Mouse (Mus musculus) hindbrain, embryonic 14.5 days (tissue): ENCODE results near the gene Slc39a7. TPM values are rescaled to one million over a fixed set of nuclear protein-coding genes. Genes with fewer than 3 reads are reported as not detected.
"Not testable (repeated sequence)": the region's sequence is repeated elsewhere in the genome, so short reads cannot be mapped to it uniquely, and the experiment has no call there.

ENCODE experiments used
- ATAC-seq: fragments of 200-750 bp; cut with Nextera tagmentation; 2 replicates; pipeline ENCODE4 v1.8.0; 2017; ENCODE audit warnings: moderate number of reproducible peaks, mild to moderate bottlenecking, moderate TSS enrichment, moderate library complexity; ENCODE audit not compliant: low FRiP score
- DNase-seq: peaks from one replicate; pipeline ENCODE4 v3.0.0-alpha.2; 2015; ENCODE audit warnings: low spot score
- H3K27ac ChIP-seq: fragments of 300-500 bp; sonication (generic); 2 replicates; pipeline ENCODE4 v1.5.1; 2014; ENCODE audit warnings: mild to moderate bottlenecking, moderate library complexity
- H3K27me3 ChIP-seq: fragments of 300-500 bp; sonication (generic); 2 replicates; pipeline ENCODE4 v1.6.1; 2014; ENCODE audit warnings: mild to moderate bottlenecking, low read length, mixed read lengths; ENCODE audit not compliant: control insufficient read depth, insufficient read depth
- H3K36me3 ChIP-seq: fragments of 300-500 bp; sonication (generic); replicated peaks from 2 replicates; pipeline ENCODE4 v1.6.1; 2014; ENCODE audit not compliant: control insufficient read depth, insufficient read depth
- H3K4me1 ChIP-seq: fragments of 300-500 bp; sonication (generic); replicated peaks from 2 replicates; pipeline ENCODE4 v1.6.1; 2014; ENCODE audit warnings: antibody characterized with exemption, low read length, mixed read lengths; ENCODE audit not compliant: control insufficient read depth, insufficient read depth
- H3K4me2 ChIP-seq: fragments of 300-500 bp; sonication (generic); replicated peaks from 2 replicates; pipeline ENCODE4 v1.6.1; 2014; ENCODE audit warnings: mild to moderate bottlenecking, moderate library complexity
- H3K4me3 ChIP-seq: fragments of 300-500 bp; sonication (generic); replicated peaks from 2 replicates; pipeline ENCODE4 v1.5.1; 2014; ENCODE audit warnings: mild to moderate bottlenecking, low read length
- H3K9ac ChIP-seq: fragments of 300-500 bp; sonication (generic); 2 replicates; pipeline ENCODE4 v1.6.1; 2014
- H3K9me3 ChIP-seq: fragments of 300-500 bp; sonication (generic); 2 replicates; pipeline ENCODE4 v1.6.1; 2016; ENCODE audit warnings: low read length; ENCODE audit not compliant: control insufficient read depth
- WGBS: fragments of 180-500 bp; shearing (Covaris S2); extraction: QIAGEN DNeasy Blood & Tissue Kit; methylation state at CpG from one replicate; pipeline ENCODE4 v1.1.7; 2014; 5-methylcytosine and 5-hydroxymethylcytosine counted together
- polyA plus RNA-seq: library from polyadenylated mRNA; unstranded; fragments of >200 nt; fragmentation: Nextera tagmentation; extraction: Ambion mirVana; gene quantifications from 2 replicates; pipeline ENCODE4 v1.2.1, GENCODE M21; 2014

The Slc39a7 gene
- polyA plus RNA-seq, 1 experiment from 2014 or later, result 87.1 TPM

- no peaks in the 10 kb centered on the region for H3K27me3 ChIP-seq
- H3K27ac ChIP-seq, result no peak overlapping the region
- DNase-seq (no peak), ATAC-seq (no peak)
- no peak overlapping the region for H3K9ac ChIP-seq
- H3K4me2 ChIP-seq, result no peak overlapping the region
- H3K4me3 ChIP-seq, result no peak overlapping the region
- 0 out of 2 replicates have a peak, but pooled peaks cover 3% of the 10 kb centered on the region for H3K9me3 ChIP-seq
- 93% methylated on average over 11 of the region's 14 CpGs for WGBS
- H3K36me3 ChIP-seq, result peaks cover 26% of the 10 kb centered on the region
- peaks cover 29% of the 10 kb centered on the region for H3K4me1 ChIP-seq
These were observed 9.1 kb downstream of the Slc39a7 start for GRCm38 (mm10) chr17:34022414-34022783.

GRCm38 (mm10) chr17:34021539-34022413 is 9.7 kb downstream of the Slc39a7 start:
- ATAC-seq, result no peak
- 97% methylated on average over 23 of the region's 23 CpGs for WGBS
- Histone ChIP-seq H3K9me3 (0 out of 2 replicates have a peak, but pooled peaks cover 3% of the 10 kb centered on the region), H3K4me2 (no peak overlapping the region), H3K27ac (no peak overlapping the region), H3K9ac (no peak overlapping the region), H3K36me3 (peaks cover 26% of the 10 kb centered on the region), H3K27me3 (no peaks in the 10 kb centered on the region), H3K4me1 (peaks cover 23% of the 10 kb centered on the region), H3K4me3 (no peak overlapping the region)
- DNase-seq, result no peak

GRCm38 (mm10) chr17:34013436-34013835 is 18.0 kb downstream of the Slc39a7 start:
- Histone ChIP-seq H3K4me1 (no peaks in the 10 kb centered on the region), H3K36me3 (peaks cover 4% of the 10 kb centered on the region; the same call in 1 of the 2 replicates), H3K27me3 (no peaks in the 10 kb centered on the region), H3K4me2 (no peak overlapping the region), H3K9ac (no peak overlapping the region), H3K4me3 (no peak overlapping the region), H3K9me3 (no peaks in the 10 kb centered on the region), H3K27ac (no peak overlapping the region)
- DNase-seq (no peak), ATAC-seq (no peak)
- 95% methylated on average over 8 of the region's 8 CpGs for WGBS

GRCm38 (mm10) chr17:34010156-34010555 is 21.3 kb downstream of the Slc39a7 start:
- H3K4me1 ChIP-seq, result no peaks in the 10 kb centered on the region
- H3K9ac ChIP-seq, result no peak overlapping the region
- H3K27me3 ChIP-seq, result no peaks in the 10 kb centered on the region
- H3K27ac ChIP-seq, result no peak overlapping the region
- no peaks in the 10 kb centered on the region; the same call in 1 of the 2 replicates for H3K9me3 ChIP-seq
- no peaks in the 10 kb centered on the region for H3K36me3 ChIP-seq
- DNase-seq, result no peak
- ATAC-seq, result no peak
- H3K4me3 ChIP-seq, result no peak overlapping the region
- H3K4me2 ChIP-seq, result no peak overlapping the region
- 76% methylated on average over 5 of the region's 5 CpGs for WGBS

- Histone ChIP-seq H3K27me3 (0 out of 2 replicates have a peak, but pooled peaks cover 4% of the 10 kb centered on the region), H3K9ac (no peak overlapping the region), H3K4me3 (no peak overlapping the region), H3K27ac (no peak overlapping the region), H3K4me2 (no peak overlapping the region), H3K36me3 (no peaks in the 10 kb centered on the region), H3K9me3 (no peaks in the 10 kb centered on the region; the same call in 1 of the 2 replicates), H3K4me1 (no peaks in the 10 kb centered on the region)
- DNase-seq (no peak), ATAC-seq (no peak)
- WGBS, result 68% methylated on average over 2 of the region's 2 CpGs
These were observed 24.9 kb downstream of the Slc39a7 start for GRCm38 (mm10) chr17:34006570-34006969.

- H3K36me3 ChIP-seq, result no peaks in the 10 kb centered on the region
- ATAC-seq (no peak), DNase-seq (peak; percentile 61)
- H3K27me3 ChIP-seq, result peaks cover 32% of the 10 kb centered on the region
- peaks cover 9% of the 10 kb centered on the region; the same call in 1 of the 2 replicates for H3K4me1 ChIP-seq
- H3K27ac ChIP-seq, result no peak overlapping the region
- no peak overlapping the region for H3K9ac ChIP-seq
- H3K4me3 ChIP-seq, result no peak overlapping the region
- 4% methylated on average over 5 of the region's 5 CpGs for WGBS
- no peaks in the 10 kb centered on the region; the same call in 1 of the 2 replicates for H3K9me3 ChIP-seq
- H3K4me2 ChIP-seq, result no peak overlapping the region
These were observed 28.1 kb downstream of the Slc39a7 start for GRCm38 (mm10) chr17:34003426-34003825.

GRCm38 (mm10) chr17:34000796-34001195 is 30.7 kb downstream of the Slc39a7 start:
- H3K4me2 ChIP-seq, ATAC-seq, H3K4me1 ChIP-seq, H3K36me3 ChIP-seq, H3K9ac ChIP-seq, H3K4me3 ChIP-seq, H3K27ac ChIP-seq, H3K9me3 ChIP-seq, DNase-seq: not testable (repeated sequence)
- peaks cover 32% of the 10 kb centered on the region for H3K27me3 ChIP-seq
- 41% methylated on average over 2 of the region's 2 CpGs for WGBS

GRCm38 (mm10) chr17:34000150-34000537 is 31.3 kb downstream of the Slc39a7 start, which contains the start of gene H2-K1:
Gene H2-K1 (minus strand): TSS chr17:34000347.
- ATAC-seq, result peak; percentile 66; the same call in 1 of the 2 replicates
- WGBS, result under 1% methylated on average over 29 of the region's 30 CpGs

GRCm38 (mm10) chr17:33999341-34000149 is 31.9 kb downstream of the Slc39a7 start:
- peak overlapping the region; percentile 75 for H3K4me2 ChIP-seq
- peak overlapping the region; percentile 37 for H3K9ac ChIP-seq
- H3K36me3 ChIP-seq, result no peaks in the 10 kb centered on the region
- 1% methylated on average over 84 of the region's 87 CpGs for WGBS
- H3K27ac ChIP-seq, result no peak overlapping the region
- peaks cover 32% of the 10 kb centered on the region for H3K27me3 ChIP-seq
- peak overlapping the region; percentile 40 for H3K4me3 ChIP-seq
- ATAC-seq (peak; percentile 8; the same call in 1 of the 2 replicates), DNase-seq (no peak)
- H3K4me1 ChIP-seq, result peaks cover 9% of the 10 kb centered on the region; the same call in 1 of the 2 replicates
- no peaks in the 10 kb centered on the region for H3K9me3 ChIP-seq

More at GRCm38 (mm10) chr17:34000150-34000537, 31.3 kb downstream of the Slc39a7 start, which contains the start of gene H2-K1:
- no peaks in the 10 kb centered on the region for H3K36me3 ChIP-seq
- H3K4me1 ChIP-seq, result peaks cover 9% of the 10 kb centered on the region; the same call in 1 of the 2 replicates
- peak within 1 kb of the TSS; percentile 37 for H3K9ac ChIP-seq
- peak within 1 kb of the TSS; percentile 40 for H3K4me3 ChIP-seq
- H3K27me3 ChIP-seq, result peaks cover 32% of the 10 kb centered on the region
- peak; percentile 62 for DNase-seq
- H3K9me3 ChIP-seq, result no peaks in the 10 kb centered on the region
- peak within 1 kb of the TSS; percentile 75 for H3K4me2 ChIP-seq
- no peak within 1 kb of the TSS for H3K27ac ChIP-seq
